Mouse (Mus musculus): ENCODE measurements around the gene Arpc1b. TPM values are rescaled to one million over a fixed set of nuclear protein-coding genes. Genes with fewer than 3 reads are reported as not detected.
A peak's percentile ranks its signal among the peaks of the same experiment; 100 is the strongest.

Arpc1b gene
- total RNA-seq, 1 experiment from 2014 or later = 144 TPM

DNA sequence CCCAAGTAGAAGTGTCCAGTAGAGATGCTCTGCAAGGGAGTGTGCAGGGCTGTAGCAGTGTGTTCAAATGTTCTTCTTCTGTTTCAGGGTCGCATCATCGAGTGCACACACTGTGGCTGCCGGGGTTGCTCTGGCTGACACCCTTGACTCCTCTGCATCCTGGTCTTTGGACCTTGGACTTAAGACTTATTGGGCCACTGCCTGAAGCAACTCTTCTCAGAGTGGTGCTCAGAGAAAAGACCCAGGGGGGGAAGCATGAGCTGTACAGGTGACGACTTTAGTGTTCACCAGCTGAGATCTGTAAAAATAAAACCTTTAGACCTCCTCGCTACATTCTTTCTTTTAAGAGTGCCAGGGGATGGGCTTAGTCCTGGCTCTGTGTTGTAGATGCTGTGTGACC is 33.7 kb downstream of the Arpc1b start:
- ATAC-seq (replicated peaks; ENCODE audit: low read depth, poor library complexity, severe bottlenecking) = no peak

DNA sequence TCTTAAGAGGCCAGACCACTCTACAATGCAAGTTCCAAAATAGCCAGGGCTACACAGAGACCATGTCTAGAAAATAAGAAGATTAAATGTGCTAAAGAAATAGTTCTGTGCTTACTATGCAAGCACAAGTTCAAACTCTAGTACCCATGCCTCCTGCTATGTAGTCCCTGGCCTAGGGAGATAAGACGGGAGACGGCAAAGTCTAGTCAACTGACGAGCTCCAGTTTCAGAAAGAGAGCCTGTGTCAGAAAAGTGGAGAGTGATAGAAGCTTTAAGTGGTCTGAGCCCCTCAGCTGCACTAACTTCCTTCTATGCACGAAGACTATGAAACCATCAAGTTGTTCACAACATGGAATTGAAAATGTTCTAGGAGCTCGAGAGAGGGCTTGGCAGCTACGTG is 35.3 kb downstream of the Arpc1b start:
- 0 out of 2 replicates have a peak, but pooled peaks have one; percentile 16 for ATAC-seq (replicated peaks; ENCODE audit: low read depth, poor library complexity, severe bottlenecking)

DNA sequence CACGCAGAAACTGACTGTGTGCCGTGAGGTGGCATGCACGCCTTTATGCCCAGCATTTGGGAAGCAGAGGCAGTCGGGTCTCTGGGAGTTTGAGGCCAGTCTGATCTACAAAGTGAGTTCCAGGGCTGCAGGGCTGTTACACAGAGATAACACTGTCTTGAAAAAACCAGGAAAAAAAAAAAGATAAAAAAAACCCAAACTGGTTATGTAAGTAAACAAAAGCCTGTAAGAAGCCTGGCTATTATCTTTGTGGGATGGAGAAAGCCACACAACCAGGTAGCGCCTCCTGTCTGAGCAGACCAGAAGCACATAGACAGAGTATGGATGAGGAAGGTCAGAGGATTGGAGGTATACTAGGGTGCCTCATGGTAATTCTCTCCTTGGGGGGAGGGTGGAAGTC is 38.7 kb downstream of the Arpc1b start:
- peak; percentile 57; the same call in 1 of the 2 replicates for ATAC-seq (replicated peaks; ENCODE audit: low read depth, poor library complexity, severe bottlenecking)

DNA sequence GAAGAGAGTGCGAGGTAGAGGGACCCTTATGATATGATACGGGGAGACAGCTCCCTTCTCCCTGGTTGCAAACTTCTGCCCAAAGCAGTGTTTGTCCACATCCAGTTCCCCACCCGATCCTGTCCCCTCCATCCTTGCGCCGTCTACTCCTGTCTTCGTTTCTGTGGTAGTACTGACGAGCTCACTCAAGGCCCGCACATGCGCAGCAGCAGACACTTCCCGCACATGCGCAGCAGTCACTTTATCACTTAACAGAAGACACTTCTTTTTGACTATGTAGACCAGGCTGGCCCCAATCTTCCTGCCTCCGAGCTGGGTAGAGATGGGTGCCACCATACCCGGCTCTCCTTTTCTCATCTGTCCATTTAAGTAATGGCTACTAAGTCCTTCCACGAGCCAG is 47.3 kb downstream of the Arpc1b start:
- no peak for ATAC-seq (replicated peaks; ENCODE audit: low read depth, poor library complexity, severe bottlenecking)

GRCm38 (mm10) chr5:145164710-145165109 is 50.7 kb downstream of the Arpc1b start:
- ATAC-seq (replicated peaks; ENCODE audit: low read depth, poor library complexity, severe bottlenecking) = no peak

- ATAC-seq (replicated peaks; ENCODE audit: low read depth, poor library complexity, severe bottlenecking) = no peak
Observed at GRCm38 (mm10) chr5:145165184-145165583, 51.2 kb downstream of the Arpc1b start.

- ATAC-seq (replicated peaks; ENCODE audit: low read depth, poor library complexity, severe bottlenecking) = peak; percentile 92
Observed at GRCm38 (mm10) chr5:145166536-145167305, 52.7 kb downstream of the Arpc1b start, which contains the start of the genes Ptcd1 and Cpsf4. TSS of gene Ptcd1 (minus strand) at chr5:145167108. TSS of gene Cpsf4 (plus strand) at chr5:145167213.

DNA sequence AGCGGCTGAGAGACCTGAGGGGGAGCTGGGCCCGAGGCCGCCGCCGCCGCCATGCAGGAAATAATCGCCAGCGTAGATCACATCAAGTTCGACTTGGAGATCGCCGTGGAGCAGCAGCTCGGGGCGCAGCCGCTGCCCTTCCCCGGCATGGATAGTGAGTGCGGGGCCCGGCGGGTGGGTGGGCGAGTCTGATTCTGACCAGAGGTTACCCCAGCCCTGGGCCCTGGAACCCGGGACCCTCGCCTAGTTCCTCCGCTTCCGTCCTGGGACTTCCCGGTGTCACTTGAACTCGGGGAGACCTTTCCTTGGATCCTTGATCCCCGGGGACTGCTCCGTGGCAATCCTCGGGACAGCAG is 53.3 kb downstream of the Arpc1b start:
- no peak for ATAC-seq (replicated peaks; ENCODE audit: low read depth, poor library complexity, severe bottlenecking)

DNA sequence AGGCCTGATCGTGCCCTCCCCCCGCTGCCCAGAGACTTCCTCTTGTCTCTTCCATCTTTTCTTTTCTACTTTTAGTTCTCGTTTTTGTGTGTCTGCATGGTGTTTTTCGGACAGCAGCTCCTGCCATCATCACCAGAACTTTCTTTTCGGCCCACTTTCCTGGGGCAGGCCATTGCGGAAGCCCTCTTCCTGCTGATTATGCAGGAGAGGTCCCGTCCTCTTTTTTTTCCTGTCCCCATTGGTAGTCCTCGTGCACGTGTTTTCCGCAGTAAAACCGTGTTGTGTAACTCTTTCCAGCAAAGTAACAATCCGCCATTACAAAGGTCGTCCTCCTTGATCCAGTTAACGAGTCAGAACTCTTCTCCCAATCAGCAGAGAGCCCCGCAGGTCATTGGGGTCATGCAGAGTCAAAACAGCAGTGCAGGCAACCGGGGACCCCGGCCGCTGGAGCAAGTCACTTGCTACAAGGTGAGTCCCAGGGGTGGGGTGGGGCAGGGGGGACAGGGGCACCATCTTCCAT is 64.5 kb downstream of the Arpc1b start:
- ATAC-seq (replicated peaks; ENCODE audit: low read depth, poor library complexity, severe bottlenecking) = no peak

Other genes with a start within 250 kb of the Arpc1b start
- 3.1 and 4.4 TPM in 2 replicates for gene Smurf1, start 148.4 kb upstream of the Arpc1b start, total RNA-seq (2017)
- gene Gm4871, start 81.5 kb upstream of the Arpc1b start, total RNA-seq (2017) = not detected in 2 replicates
- not detected in 2 replicates for gene 1700018F24Rik, start 71.2 kb upstream of the Arpc1b start, total RNA-seq (2017)
- gene Arpc1a, start 30.4 kb upstream of the Arpc1b start, total RNA-seq (2017) = 57.1 and 89.3 TPM in 2 replicates
- gene Kpna7, start 30.2 kb upstream of the Arpc1b start, total RNA-seq (2017) = not detected in 2 replicates
- gene Pdap1, start 26.0 kb downstream of the Arpc1b start, total RNA-seq (2017) = 164 and 249 TPM in 2 replicates
- 188 and 253 TPM in 2 replicates for gene Bud31, start 26.1 kb downstream of the Arpc1b start, total RNA-seq (2017)
- gene Ptcd1, start 52.9 kb downstream of the Arpc1b start, total RNA-seq (2017) = 15.1 and 15.3 TPM in 2 replicates
- 38.3 and 45.7 TPM in 2 replicates for gene Cpsf4, start 53.0 kb downstream of the Arpc1b start, total RNA-seq (2017)
- 130 and 141 TPM in 2 replicates for gene Atp5j2, start 77.8 kb downstream of the Arpc1b start, total RNA-seq (2017)
- 21.9 and 22.0 TPM in 2 replicates for gene Zkscan14, start 87.7 kb downstream of the Arpc1b start, total RNA-seq (2017)
- 6.9 and 7.2 TPM in 2 replicates for gene Zkscan5, start 90.3 kb downstream of the Arpc1b start, total RNA-seq (2017)
- 43.1 and 58.1 TPM in 2 replicates for gene Zfp655, start 117.5 kb downstream of the Arpc1b start, total RNA-seq (2017)
- gene Zscan25, start 166.3 kb downstream of the Arpc1b start, total RNA-seq (2017) = 6.2 and 11.1 TPM in 2 replicates
- gene Cyp3a57, start 231.1 kb downstream of the Arpc1b start, total RNA-seq (2017) = not detected in 2 replicates